ENCODE assay signal across 12 mouse cellular contexts in the genomic region with DNA sequence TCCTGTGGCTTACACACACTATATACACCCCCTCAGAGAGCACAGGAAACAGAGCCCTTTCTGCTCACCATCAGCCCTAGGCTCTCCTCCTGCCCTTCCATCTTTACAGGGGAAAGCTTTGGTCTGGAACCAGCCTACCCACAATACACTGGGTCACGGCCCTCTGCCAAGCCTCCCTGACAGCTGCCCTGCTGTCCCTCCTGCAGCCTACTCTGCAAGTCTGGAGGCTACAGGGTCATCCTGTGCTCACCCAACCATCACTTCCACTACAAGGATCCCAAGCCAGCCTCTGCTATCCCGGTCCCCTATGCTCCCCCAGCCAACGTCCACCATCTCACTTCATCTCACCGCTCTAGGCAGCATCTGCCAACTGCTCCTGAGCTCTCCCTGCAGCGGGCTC. TPM values are rescaled to one million over a fixed set of nuclear protein-coding genes. Genes with fewer than 3 reads are reported as not detected.
DNase-seq lines count a peak whose midpoint lies in the region; ATAC-seq and TF ChIP-seq lines count a peak whose summit lies in the region.
"Had no signal": no experiment of that assay in that cellular context is flagged by ENCODE, and none has a peak within 500 bp of the region (broad histone marks: within the 10 kb centered on the region; RNA-seq: fewer than 3 reads in every experiment).

No protein-coding gene starts in this region.

- no peak overlapping the region for H3K4me3 ChIP-seq in forebrain, embryonic 16.5 days (replicated peaks; ENCODE audit: low read length)
- H3K4me3 ChIP-seq in liver, postnatal 0 days (ENCODE audit: low read depth, low read length), result no peak overlapping the region
- H3K4me3 ChIP-seq: lung, embryonic 15.5 days; stomach, embryonic 15.5 days had no signal

- no peak for TF ChIP-seq EP300 in liver, postnatal 0 days (IDR thresholded peaks at IDR 0.05; ENCODE audit: low read depth)

- H3K9ac ChIP-seq in forebrain, embryonic 16.5 days (replicated peaks; ENCODE audit: low read depth, low read length), result no peak overlapping the region
- no peak overlapping the region for H3K9ac ChIP-seq in liver, postnatal 0 days (replicated peaks)
- H3K9ac ChIP-seq: lung, embryonic 15.5 days; stomach, embryonic 15.5 days had no signal

- intact Hi-C loops in heart, postnatal 36 days (cut with DNase I), result no loop called here

- peak; percentile 89 for DNase-seq in heart, adult 11 months
- no peak for DNase-seq in heart, postnatal 36 days
- peak; percentile 87 for DNase-seq in kidney, adult 8-10 months
- DNase-seq in liver, postnatal 0 days, result no peak
- no peak for DNase-seq in urinary bladder, adult 2 months (ENCODE audit: low spot score)
- no peak for DNase-seq in frontal cortex, postnatal 36 days (ENCODE audit: low spot score in 2 of 2)
- DNase-seq: adrenal gland, adult 8-10 months; B cell, adult 2 months had no signal

- peak; percentile 36; the same call in 1 of the 2 replicates for ATAC-seq in cerebellum, adult (ENCODE audit: insufficient number of reproducible peaks, low FRiP score, low TSS enrichment)
- ATAC-seq in forebrain, embryonic 16.5 days, result no peak
- ATAC-seq in liver, postnatal 0 days, result no peak

- no peaks in the 10 kb centered on the region for H3K9me3 ChIP-seq in forebrain, embryonic 16.5 days (ENCODE audit: control insufficient read depth, low read length)
- no peaks in the 10 kb centered on the region for H3K9me3 ChIP-seq in liver, postnatal 0 days (ENCODE audit: low read length)
- H3K9me3 ChIP-seq: lung, embryonic 15.5 days; stomach, embryonic 15.5 days had no signal

- H3K27me3 ChIP-seq in forebrain, embryonic 16.5 days (replicated peaks; ENCODE audit: control insufficient read depth, insufficient read depth, low read length), result no peaks in the 10 kb centered on the region
- H3K27me3 ChIP-seq in liver, postnatal 0 days (ENCODE audit: insufficient read depth, low read length), result no peaks in the 10 kb centered on the region
- H3K27me3 ChIP-seq: lung, embryonic 15.5 days; stomach, embryonic 15.5 days had no signal

- H3K36me3 ChIP-seq in forebrain, embryonic 16.5 days (ENCODE audit: control insufficient read depth, insufficient read depth), result peaks cover 15% of the 10 kb centered on the region
- peaks cover 71% of the 10 kb centered on the region for H3K36me3 ChIP-seq in liver, postnatal 0 days (replicated peaks; ENCODE audit: insufficient read depth, low read length)

- no peak overlapping the region for H3K4me2 ChIP-seq in forebrain, embryonic 16.5 days (ENCODE audit: low read length)
- no peak overlapping the region for H3K4me2 ChIP-seq in liver, postnatal 0 days (ENCODE audit: low read depth, low read length)
- H3K4me2 ChIP-seq: lung, embryonic 15.5 days; stomach, embryonic 15.5 days had no signal

- peak overlapping the region; percentile 24 for H3K27ac ChIP-seq in forebrain, embryonic 16.5 days (ENCODE audit: low read length)
- H3K27ac ChIP-seq in liver, postnatal 0 days (ENCODE audit: low read depth), result no peak overlapping the region
- H3K27ac ChIP-seq: lung, embryonic 15.5 days; stomach, embryonic 15.5 days had no signal

- H3K4me1 ChIP-seq in forebrain, embryonic 16.5 days (replicated peaks; ENCODE audit: control insufficient read depth, insufficient read depth, low read length), result peaks cover 28% of the 10 kb centered on the region
- H3K4me1 ChIP-seq in liver, postnatal 0 days (ENCODE audit: insufficient read depth), result no peaks in the 10 kb centered on the region
- H3K4me1 ChIP-seq: lung, embryonic 15.5 days; stomach, embryonic 15.5 days had no signal

- no peak for TF ChIP-seq CTCF in liver, postnatal 0 days (IDR thresholded peaks at IDR 0.05; ENCODE audit: low read depth)

- WGBS in forebrain, embryonic 16.5 days, result 93% methylated on average over 5 of the region's 5 CpGs
- WGBS in liver, postnatal 0 days (ENCODE audit: insufficient replicate concordance), result 92% methylated on average over 5 of the region's 5 CpGs

RNA-seq across cellular contexts. Expression of gene Ptpn11, which starts 44.9 kb away (rescaled TPM):
- total RNA-seq in heart, postnatal 36 days (2021), result 100 to 1,000 TPM; 166 to 210 TPM
- polyA plus RNA-seq in forebrain, embryonic 16.5 days (2015; fragmentation: Nextera tagmentation; extraction: Ambion mirVana), result 22.5 and 23.8 TPM in 2 replicates
- polyA plus RNA-seq in liver, postnatal 0 days (2015; fragmentation: Nextera tagmentation; extraction: Ambion mirVana), result 9.6 and 10.6 TPM in 2 replicates
- polyA plus RNA-seq in urinary bladder, adult 2 months (2012; rRNA removed), result 40.0 and 56.5 TPM in 2 replicates

RNA-seq across cellular contexts. Expression of gene Rpl6, which starts 58.0 kb away (rescaled TPM):
- 100 to 1,000 TPM; 519 to 543 TPM for total RNA-seq in heart, postnatal 36 days (2021)
- polyA plus RNA-seq in forebrain, embryonic 16.5 days (2015; fragmentation: Nextera tagmentation; extraction: Ambion mirVana), result 361 and 392 TPM in 2 replicates
- polyA plus RNA-seq in liver, postnatal 0 days (2015; fragmentation: Nextera tagmentation; extraction: Ambion mirVana), result 315 and 325 TPM in 2 replicates
- polyA plus RNA-seq in urinary bladder, adult 2 months (2012; rRNA removed), result 889 and 965 TPM in 2 replicates

Comparison
In these comparisons a context has a peak if more than half of its experiments do, and no peak if none do; other contexts are left out.
1. DNase-seq: peak in heart, adult 11 months (single experiment) and kidney, adult 8-10 months (2 of 2); none in heart, postnatal 36 days (0 of 2), liver, postnatal 0 days (single experiment), urinary bladder, adult 2 months (single experiment) and frontal cortex, postnatal 36 days (0 of 2).